Mouse (Mus musculus): Measurements from ENCODE around the gene Edrf1.

DNA sequence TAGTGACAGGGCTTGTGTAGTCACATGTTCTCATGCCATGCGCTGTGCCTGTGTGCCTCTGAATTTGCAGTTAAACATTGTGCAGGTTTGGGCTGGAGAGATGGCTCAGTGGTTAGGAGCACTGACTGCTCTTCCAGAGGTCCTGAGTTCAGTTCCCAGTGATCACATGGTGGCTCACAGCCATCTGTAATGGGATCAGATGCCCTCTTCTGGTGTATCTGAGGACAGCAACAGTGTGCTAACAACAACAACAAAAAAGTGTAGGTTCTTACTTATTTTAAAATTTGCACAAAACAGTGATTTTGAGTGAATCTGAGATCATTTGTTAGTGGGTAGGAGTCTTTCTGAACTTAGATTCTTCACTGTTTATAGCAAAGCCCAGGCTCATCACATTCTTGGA, 81.2 kb downstream of the Edrf1 start:
- TF ChIP-seq CTCF (IDR thresholded peaks at IDR 0.05; ENCODE audit: borderline replicate concordance, control insufficient read depth, extremely low read depth, insufficient read depth, low read length, poor library complexity) (no peak), POLR2A (IDR thresholded peaks at IDR 0.05; ENCODE audit: control insufficient read depth, extremely low read depth, insufficient read depth, low read length, poor library complexity) (no peak)

Measured in thymus, adult 2 months (tissue).